Mouse (Mus musculus) inflammation-experienced regulatory T-cells, adult 6 months (primary cell): Measurements from ENCODE around the gene Elane. TPM values are rescaled to one million over a fixed set of nuclear protein-coding genes. Genes with fewer than 3 reads are reported as not detected.
"Not testable (repeated sequence)": the region's sequence is repeated elsewhere in the genome, so short reads cannot be mapped to it uniquely, and the experiment has no call there.

Source experiments
- ATAC-seq: one replicate; pipeline ENCODE4 v1.8.0; 2017
- polyA plus RNA-seq, 3 experiments: library from polyadenylated mRNA; unstranded; fragments of 100-300 nt; shearing (Covaris generic); gene quantifications; one replicate each; pipeline ENCODE4 v1.2.1; 2017

Gene Elane
- polyA plus RNA-seq, 3 experiments from 2014 or later = not detected

DNA sequence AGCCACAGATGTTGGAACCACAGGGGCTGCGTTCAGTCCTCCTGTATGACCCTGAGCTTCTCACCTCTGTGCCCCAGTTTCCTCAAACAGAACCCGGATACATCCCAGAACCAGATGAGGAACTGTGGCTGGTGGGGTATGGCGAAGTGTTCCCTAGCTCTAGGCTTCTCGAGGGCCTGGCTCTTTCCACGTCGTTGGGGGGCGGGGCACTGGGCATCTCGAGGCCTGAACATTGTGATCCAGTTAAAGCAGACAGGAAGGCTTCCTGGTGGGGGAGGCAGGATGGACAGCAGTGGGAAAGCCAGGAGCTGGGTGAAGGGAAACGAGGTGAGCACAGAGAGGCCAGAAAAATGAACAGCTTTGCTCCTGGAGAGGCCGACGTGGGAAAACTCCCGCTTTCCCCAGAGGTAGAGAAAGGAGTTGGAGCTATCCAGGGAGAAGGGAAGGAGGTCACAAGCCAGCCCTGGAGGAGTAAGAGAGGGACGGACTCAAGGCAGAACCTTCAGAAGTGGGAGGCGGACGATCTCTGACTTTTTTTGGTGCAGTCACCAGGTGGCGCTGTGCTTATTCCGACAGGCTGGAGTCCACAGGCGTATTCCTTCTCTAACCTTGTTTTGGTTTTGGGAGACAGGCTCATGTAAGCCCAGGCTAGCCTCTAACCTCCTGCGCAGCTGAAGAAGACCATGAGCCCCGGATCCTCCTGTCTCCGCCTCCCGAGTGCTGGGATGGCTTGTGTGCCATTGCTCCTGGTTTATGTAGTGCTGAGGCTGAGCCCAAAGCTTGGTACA is 2.6 kb upstream of the Elane start:
- no peak for ATAC-seq

GRCm38 (mm10) chr10:79884446-79884845 is 1.6 kb upstream of the Elane start:
- no peak for ATAC-seq

- not testable (repeated sequence) for ATAC-seq
Observed at GRCm38 (mm10) chr10:79884938-79885337, 1.1 kb upstream of the Elane start.

DNA sequence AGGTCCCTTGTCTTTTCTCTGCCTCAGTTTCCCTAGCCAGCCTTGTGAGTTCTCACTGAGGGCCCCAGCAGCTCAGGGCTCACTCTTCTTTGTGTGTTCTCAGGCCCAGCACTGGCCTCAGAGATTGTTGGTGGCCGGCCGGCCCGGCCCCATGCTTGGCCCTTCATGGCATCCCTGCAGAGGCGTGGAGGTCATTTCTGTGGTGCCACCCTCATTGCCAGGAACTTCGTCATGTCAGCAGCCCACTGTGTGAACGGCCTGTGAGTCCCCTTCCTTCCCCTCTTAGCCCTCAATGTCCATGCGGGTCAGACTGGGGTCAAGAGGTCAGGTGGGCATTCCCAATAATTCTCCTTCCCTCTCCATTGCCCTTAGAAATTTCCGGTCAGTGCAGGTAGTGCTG is 564 bp downstream of the Elane start:
- ATAC-seq = no peak

DNA sequence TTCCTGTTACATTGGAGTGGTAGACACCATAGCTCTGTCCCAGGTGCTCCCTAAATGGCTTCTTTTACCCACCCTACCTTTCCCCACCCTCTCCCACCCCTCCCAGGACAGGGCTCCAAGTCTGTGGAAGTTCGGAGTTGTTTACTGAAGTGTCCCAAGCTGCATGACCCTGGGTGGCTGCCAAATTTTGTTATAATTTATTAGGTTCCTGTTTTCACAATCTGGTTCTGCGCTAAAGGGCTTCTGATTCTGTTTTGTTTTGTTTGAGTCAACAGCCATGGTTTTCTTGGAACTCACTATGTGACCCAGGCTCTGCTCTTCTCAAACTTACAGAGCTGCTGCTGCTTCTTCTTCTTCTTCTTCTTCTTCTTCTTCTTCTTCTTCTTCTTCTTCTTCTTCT is 3.3 kb downstream of the Elane start:
- ATAC-seq = no peak

GRCm38 (mm10) chr10:79890670-79891069 is 4.6 kb downstream of the Elane start, which contains the start of gene Cfd:
TSS of gene Cfd (plus strand) at chr10:79890853.
- no peak for ATAC-seq

DNA sequence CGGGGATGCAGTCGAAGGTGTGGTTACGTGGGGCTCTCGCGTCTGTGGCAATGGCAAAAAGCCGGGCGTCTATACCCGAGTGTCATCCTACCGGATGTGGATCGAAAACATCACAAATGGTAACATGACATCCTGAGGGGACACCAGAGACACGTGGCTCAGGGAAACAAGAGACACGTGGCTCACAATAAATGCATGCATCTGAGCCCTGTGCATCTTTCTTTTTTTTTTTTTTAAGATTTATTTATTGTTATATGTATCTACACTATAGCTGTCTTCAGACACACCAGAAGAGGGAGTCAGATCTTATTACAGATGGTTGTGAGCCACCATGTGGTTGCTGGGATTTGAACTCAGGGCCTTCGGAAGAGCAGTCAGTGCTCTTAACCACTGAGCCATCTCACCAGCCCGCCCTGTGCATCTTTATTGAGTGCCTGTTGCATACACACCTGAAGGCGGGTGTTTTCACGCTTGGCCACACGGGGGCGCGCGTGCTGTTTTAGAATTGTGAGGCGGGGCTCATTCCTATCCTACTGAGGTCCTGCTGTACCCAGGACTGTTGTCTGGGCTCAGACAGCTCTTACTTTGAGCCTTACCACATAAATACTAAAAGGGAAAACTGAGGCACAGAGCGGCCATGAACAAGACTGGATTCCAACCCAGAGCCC is 6.5 kb downstream of the Elane start:
- peak; percentile 52 for ATAC-seq

- no peak for ATAC-seq
Observed at GRCm38 (mm10) chr10:79896306-79896705, 10.3 kb downstream of the Elane start.

DNA sequence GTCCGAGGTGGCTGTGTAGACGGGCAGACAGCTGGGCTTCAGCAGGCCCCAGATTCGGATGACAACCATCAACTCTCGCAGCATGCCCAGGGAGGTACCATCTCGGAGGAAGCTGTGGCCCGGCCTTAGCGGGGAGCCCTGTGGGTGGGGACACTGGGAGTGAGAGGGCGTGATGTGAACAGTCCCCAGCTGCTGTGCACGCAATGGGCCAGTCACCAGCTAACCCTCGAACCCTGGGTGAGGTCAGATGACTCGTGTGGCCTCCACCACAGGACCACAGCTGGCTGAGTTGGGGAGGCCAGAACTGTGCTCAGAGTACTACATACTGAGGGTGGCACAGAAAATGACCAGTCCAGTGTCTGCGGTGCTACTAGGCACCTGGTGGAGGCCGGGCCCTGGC is 10.8 kb downstream of the Elane start:
- no peak for ATAC-seq

DNA sequence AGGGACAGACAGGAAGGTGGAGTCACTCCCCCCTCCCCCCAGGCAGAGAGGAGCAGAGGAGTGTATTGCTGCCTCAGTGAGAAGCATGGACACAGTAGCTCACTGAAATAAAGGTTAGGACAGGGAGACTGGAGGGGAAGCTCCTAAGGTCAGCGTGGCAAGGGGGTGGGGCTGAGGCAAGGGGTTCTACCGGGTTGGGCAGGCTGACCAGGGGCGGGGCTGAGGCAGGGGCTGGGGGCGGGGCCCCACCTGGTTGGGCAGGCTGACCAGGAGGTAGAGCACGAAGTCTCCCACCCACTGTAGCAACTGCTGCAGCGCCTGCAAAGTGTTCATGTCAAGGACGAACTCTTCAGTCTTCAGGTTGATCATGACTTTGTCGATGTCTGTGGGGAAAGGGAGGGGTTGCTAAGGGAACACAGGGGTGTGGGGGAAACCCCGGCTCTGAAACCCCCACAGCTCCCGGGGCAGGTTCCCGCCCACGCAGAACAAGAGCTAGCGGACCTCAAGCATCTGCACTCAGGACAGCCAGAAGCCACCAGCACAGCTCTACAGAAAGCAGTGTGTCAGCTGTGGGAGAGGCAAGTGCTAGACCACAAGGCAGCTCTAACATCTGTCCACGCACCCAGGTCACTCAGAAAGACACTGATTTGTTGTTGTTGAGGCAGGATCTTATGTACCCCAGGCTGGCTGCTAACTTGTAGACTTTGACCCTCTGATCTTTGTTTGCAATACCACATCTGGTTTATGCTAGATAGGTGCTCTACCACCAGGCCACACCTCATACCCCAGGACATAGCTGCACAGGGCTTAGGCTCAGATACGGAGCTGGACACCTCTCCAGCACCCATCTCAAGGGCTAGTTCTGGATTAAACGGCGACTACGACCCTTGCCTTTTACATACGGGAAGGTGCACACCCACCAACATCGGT is 11.5 kb downstream of the Elane start:
- ATAC-seq = no peak

DNA sequence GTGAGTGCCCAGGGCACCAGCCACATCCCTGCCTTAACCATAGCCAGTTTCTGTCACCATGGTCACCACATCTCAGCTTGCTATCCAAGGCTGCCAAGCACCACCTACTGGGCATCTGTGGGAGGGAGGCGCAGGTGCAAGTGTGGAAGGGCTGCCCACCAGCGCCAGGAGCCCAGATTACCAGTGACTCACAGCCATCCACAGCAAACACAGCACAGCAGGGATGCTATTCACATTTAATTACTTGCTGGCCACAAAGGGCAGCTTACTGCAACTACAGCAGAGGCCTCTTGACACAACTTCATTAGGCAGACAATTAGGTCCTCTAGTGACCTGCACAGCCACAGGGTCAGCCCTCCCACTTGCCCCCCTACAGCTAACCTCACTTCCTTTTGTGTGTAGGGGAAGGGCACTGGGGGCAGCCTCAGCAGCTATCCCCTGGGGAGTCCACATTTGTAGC is 14.9 kb downstream of the Elane start:
- no peak for ATAC-seq

DNA sequence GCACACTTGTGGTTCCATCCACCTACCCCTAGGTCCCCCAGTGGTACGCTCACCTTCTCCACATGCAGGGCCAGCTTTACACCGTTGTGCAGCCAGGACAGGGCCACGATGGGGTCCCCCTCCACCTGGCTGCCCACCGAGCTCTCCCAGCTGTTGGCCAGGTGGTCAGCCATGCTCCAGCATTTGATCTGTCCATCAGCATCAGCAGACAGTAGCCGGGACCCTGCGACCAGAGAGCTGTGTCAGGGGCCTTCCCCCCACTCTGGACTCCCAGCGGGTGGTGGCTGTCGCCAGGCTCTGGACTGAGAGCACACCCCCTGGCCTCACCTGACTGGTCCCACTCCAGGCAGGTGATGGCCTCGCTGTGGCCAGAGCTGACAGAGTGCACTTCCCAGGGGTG is 20.7 kb downstream of the Elane start:
- ATAC-seq = no peak

GRCm38 (mm10) chr10:79907415-79907814 is 21.4 kb downstream of the Elane start:
- ATAC-seq = no peak

- peak; percentile 94 for ATAC-seq
Observed at GRCm38 (mm10) chr10:79908167-79909091, 22.4 kb downstream of the Elane start, which contains the start of gene Med16. TSS of gene Med16 (minus strand) at chr10:79908923.

- peak; percentile 30 for ATAC-seq
Observed at GRCm38 (mm10) chr10:79909092-79909922, 23.3 kb downstream of the Elane start.

DNA sequence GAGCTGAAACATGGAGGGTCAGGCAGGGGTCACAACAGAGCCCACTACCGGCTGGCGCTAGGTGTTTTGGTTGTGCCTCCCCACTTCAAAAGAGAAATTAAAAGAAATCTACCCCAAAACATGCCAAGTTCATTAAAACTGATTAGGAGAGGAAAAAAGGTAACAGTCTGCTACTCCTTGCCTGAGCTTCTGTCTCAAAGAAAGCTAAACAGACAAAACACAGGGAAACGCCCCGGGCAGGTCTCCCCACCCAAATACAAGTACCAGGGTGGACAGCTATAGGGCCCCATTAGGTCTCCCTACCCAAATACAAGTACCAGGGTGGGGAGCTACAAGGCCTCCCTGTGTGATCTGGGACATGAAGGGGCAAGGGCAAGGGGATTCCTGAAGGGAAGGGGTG is 24.5 kb downstream of the Elane start, which contains the start of gene Gm26602:
Gm26602 (plus strand) TSS at position 301 of the 400 bp plus-strand sequence.
- ATAC-seq = no peak

DNA sequence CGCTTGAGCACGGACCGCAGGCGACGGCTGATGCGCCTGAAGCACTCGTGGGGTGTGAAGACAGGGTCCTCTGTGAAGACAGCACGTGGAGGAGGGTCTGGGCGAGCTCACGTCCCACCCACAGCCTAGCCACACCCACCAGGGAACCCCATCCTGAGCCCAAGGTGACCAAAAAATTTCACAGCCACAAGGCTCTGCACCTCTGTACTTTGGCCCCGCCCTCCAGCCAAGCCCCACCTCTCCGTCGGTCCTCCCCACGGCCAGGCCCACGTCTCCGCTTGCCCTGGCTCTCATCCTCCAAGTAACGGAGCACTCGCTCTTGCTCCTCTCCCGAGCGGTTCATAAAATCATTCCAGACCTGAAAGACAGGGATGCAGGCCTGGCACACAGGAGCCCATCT is 26.4 kb downstream of the Elane start:
- no peak for ATAC-seq

DNA sequence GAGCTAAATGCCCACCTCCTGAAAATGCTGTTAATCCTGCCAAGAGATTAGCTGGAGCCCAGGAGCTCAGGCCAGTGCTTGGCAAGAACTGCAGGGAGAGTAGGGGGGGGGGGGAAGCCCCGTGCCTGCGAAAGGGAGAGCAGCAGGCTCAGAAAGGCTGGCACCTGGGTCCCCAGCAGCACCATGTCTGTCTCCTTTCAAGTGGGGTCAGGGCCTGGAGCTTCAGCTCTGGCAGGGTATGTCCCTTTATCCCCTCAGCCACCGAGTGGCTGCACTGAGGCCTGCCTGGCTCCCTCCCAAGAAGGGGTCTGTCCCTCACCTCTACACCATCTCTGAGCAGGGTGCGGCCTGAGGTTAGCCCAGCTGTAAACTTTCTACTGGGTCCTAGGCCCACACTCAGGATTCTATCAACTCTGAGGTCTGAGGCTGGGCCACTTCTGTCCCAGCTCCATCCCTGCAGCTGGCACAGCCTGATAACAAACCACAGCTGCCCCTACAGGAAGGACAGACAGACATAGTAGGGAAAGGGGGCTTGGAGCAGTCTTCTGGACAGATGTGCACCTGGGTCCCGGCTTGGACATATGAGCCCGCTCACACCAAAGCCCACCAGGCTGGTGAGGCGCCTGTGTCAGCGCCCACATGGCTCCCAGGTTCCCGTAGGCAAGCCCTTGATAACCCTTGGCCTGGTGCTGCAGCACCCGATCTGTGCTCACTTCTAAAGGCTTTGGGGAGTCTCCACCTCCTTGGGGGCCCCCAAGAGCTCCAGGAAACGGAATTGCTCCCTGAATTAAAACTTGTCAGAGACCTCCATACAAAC is 28.3 kb downstream of the Elane start:
- no peak for ATAC-seq

- ATAC-seq = no peak
Observed at GRCm38 (mm10) chr10:79914948-79915596, 29.0 kb downstream of the Elane start.
